Mouse (Mus musculus): ENCODE measurements around the gene 1700010I14Rik. TPM values are rescaled to one million over a fixed set of nuclear protein-coding genes. Genes with fewer than 3 reads are reported as not detected.

1700010I14Rik gene
- polyA plus RNA-seq, 1 experiment from 2014 or later, result 0.83 TPM

- Histone ChIP-seq H3K36me3 (ENCODE audit: control insufficient read depth, insufficient read depth) (no peaks in the 10 kb centered on the region), H3K4me1 (ENCODE audit: control insufficient read depth, insufficient read depth, low read length) (peaks cover 6% of the 10 kb centered on the region; the same call in 1 of the 2 replicates), H3K9ac (ENCODE audit: low read length) (no peak overlapping the region), H3K27me3 (ENCODE audit: control insufficient read depth, insufficient read depth, low read length) (peaks cover 4% of the 10 kb centered on the region; the same call in 1 of the 2 replicates), H3K4me2 (ENCODE audit: low read depth, low read length) (no peak overlapping the region), H3K4me3 (ENCODE audit: low read length) (no peak overlapping the region), H3K9me3 (replicated peaks; ENCODE audit: control insufficient read depth, low read length) (no peaks in the 10 kb centered on the region), H3K27ac (ENCODE audit: low read length) (no peak overlapping the region)
- WGBS, result 74% methylated on average over 5 of the region's 5 CpGs
- ATAC-seq (replicated peaks; ENCODE audit: extremely low read depth, insufficient read depth, low FRiP score), result no peak
Observed at GRCm38 (mm10) chr17:9033511-9033910, 45.4 kb downstream of the 1700010I14Rik start.

- H3K4me3 ChIP-seq (ENCODE audit: low read length), result no peak overlapping the region
- H3K9me3 ChIP-seq (replicated peaks; ENCODE audit: control insufficient read depth, low read length), result no peaks in the 10 kb centered on the region
- ATAC-seq (replicated peaks; ENCODE audit: extremely low read depth, insufficient read depth, low FRiP score), result no peak
- H3K27me3 ChIP-seq (ENCODE audit: control insufficient read depth, insufficient read depth, low read length), result no peaks in the 10 kb centered on the region
- H3K9ac ChIP-seq (ENCODE audit: low read length), result no peak overlapping the region
- WGBS, result 72% methylated on average over 8 of the region's 8 CpGs
- H3K4me1 ChIP-seq (ENCODE audit: control insufficient read depth, insufficient read depth, low read length), result peaks cover 6% of the 10 kb centered on the region; the same call in 1 of the 2 replicates
- H3K4me2 ChIP-seq (ENCODE audit: low read depth, low read length), result no peak overlapping the region
- no peaks in the 10 kb centered on the region for H3K36me3 ChIP-seq (ENCODE audit: control insufficient read depth, insufficient read depth)
- H3K27ac ChIP-seq (ENCODE audit: low read length), result no peak overlapping the region
Observed at GRCm38 (mm10) chr17:9035561-9036348, 47.6 kb downstream of the 1700010I14Rik start.

- Histone ChIP-seq H3K27ac (ENCODE audit: low read length) (no peak overlapping the region), H3K4me2 (ENCODE audit: low read depth, low read length) (no peak overlapping the region), H3K9me3 (replicated peaks; ENCODE audit: control insufficient read depth, low read length) (no peaks in the 10 kb centered on the region), H3K36me3 (ENCODE audit: control insufficient read depth, insufficient read depth) (no peaks in the 10 kb centered on the region), H3K4me3 (ENCODE audit: low read length) (no peak overlapping the region), H3K9ac (ENCODE audit: low read length) (no peak overlapping the region), H3K27me3 (ENCODE audit: control insufficient read depth, insufficient read depth, low read length) (no peaks in the 10 kb centered on the region), H3K4me1 (ENCODE audit: control insufficient read depth, insufficient read depth, low read length) (no peaks in the 10 kb centered on the region)
- ATAC-seq (replicated peaks; ENCODE audit: extremely low read depth, insufficient read depth, low FRiP score), result no peak
- WGBS, result 53% methylated on average over 2 of the region's 2 CpGs
Observed at GRCm38 (mm10) chr17:9042723-9043122, 54.6 kb downstream of the 1700010I14Rik start.

GRCm38 (mm10) chr17:9052441-9052980 lies 64.4 kb downstream of the 1700010I14Rik start:
- Histone ChIP-seq H3K27ac (ENCODE audit: low read length) (no peak overlapping the region), H3K4me3 (ENCODE audit: low read length) (no peak overlapping the region), H3K9ac (ENCODE audit: low read length) (no peak overlapping the region), H3K4me1 (ENCODE audit: control insufficient read depth, insufficient read depth, low read length) (no peaks in the 10 kb centered on the region; the same call in 1 of the 2 replicates), H3K4me2 (ENCODE audit: low read depth, low read length) (no peak overlapping the region), H3K27me3 (ENCODE audit: control insufficient read depth, insufficient read depth, low read length) (no peaks in the 10 kb centered on the region), H3K9me3 (replicated peaks; ENCODE audit: control insufficient read depth, low read length) (0 out of 2 replicates have a peak, but pooled peaks cover 3% of the 10 kb centered on the region), H3K36me3 (ENCODE audit: control insufficient read depth, insufficient read depth) (no peaks in the 10 kb centered on the region)
- no peak for ATAC-seq (replicated peaks; ENCODE audit: extremely low read depth, insufficient read depth, low FRiP score)
- WGBS, result 78% methylated on average over 13 of the region's 13 CpGs

- no peak overlapping the region for H3K27ac ChIP-seq (ENCODE audit: low read length)
- WGBS, result 64% methylated on average over 8 of the region's 8 CpGs
- H3K4me2 ChIP-seq (ENCODE audit: low read depth, low read length), result no peak overlapping the region
Observed at GRCm38 (mm10) chr17:9059360-9059932, 71.3 kb downstream of the 1700010I14Rik start.

More at GRCm38 (mm10) chr17:9059360-9059932, 71.3 kb downstream of the 1700010I14Rik start:
- ATAC-seq (replicated peaks; ENCODE audit: extremely low read depth, insufficient read depth, low FRiP score), result no peak
- Histone ChIP-seq H3K27me3 (ENCODE audit: control insufficient read depth, insufficient read depth, low read length) (no peaks in the 10 kb centered on the region), H3K4me3 (ENCODE audit: low read length) (no peak overlapping the region), H3K9me3 (replicated peaks; ENCODE audit: control insufficient read depth, low read length) (no peaks in the 10 kb centered on the region), H3K9ac (ENCODE audit: low read length) (no peak overlapping the region), H3K36me3 (ENCODE audit: control insufficient read depth, insufficient read depth) (no peaks in the 10 kb centered on the region), H3K4me1 (ENCODE audit: control insufficient read depth, insufficient read depth, low read length) (no peaks in the 10 kb centered on the region; the same call in 1 of the 2 replicates)
